Mouse (Mus musculus): Measurements from ENCODE around the gene Ppp2r1a. TPM values are rescaled to one million over a fixed set of nuclear protein-coding genes. Genes with fewer than 3 reads are reported as not detected.

The Ppp2r1a gene
- polyA plus RNA-seq (2016; fragmentation: Nextera tagmentation; extraction: Ambion mirVana): 407 and 413 TPM in 2 replicates

- under 1% methylated on average over 69 of the region's 69 CpGs for WGBS
- Histone ChIP-seq H3K27ac (peak within 1 kb of the TSS; percentile 97), H3K4me1 (peaks cover 24% of the 10 kb centered on the region), H3K4me3 (peak within 1 kb of the TSS; percentile 79), H3K36me3 (no peaks in the 10 kb centered on the region), H3K27me3 (ENCODE audit: insufficient read depth, poor library complexity, severe bottlenecking) (no peaks in the 10 kb centered on the region), H3K9me3 (no peaks in the 10 kb centered on the region)
- peak; percentile 99 for DNase-seq (ENCODE audit: low spot score)
Observed at GRCm38 (mm10) chr17:20944985-20945891, at the start of gene Ppp2r1a. Gene Ppp2r1a (plus strand): TSS chr17:20945311.

DNA sequence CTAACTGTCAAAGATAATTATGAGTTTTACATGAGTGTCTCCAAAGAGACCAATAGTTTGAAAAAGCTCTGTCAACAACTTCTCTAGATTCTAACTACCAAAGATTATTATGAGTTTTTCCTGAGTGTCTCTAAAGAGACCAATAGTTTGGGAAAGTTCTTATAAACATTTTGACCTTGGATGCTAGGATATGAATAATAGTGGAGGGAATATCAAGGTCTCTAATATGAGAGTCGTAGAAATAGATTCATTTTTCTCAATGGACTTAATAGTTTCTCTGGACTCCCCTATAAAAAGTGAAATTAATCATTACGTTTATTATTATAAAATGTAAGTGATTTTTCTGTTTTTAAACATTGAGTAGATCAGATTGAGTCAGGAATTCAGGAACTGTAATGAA is 40.1 kb upstream of the Ppp2r1a start, which contains the start of gene Vmn1r231:
Vmn1r231 (minus strand) TSS at position 101 of the 400 bp plus-strand sequence.
- H3K27ac ChIP-seq: no peak within 1 kb of the TSS
- no peaks in the 10 kb centered on the region for H3K4me1 ChIP-seq
- no peak for DNase-seq (ENCODE audit: low spot score)
- H3K27me3 ChIP-seq (ENCODE audit: insufficient read depth, poor library complexity, severe bottlenecking): no peaks in the 10 kb centered on the region
- 53% methylated on average over 2 of the region's 2 CpGs for WGBS
- H3K9me3 ChIP-seq: no peaks in the 10 kb centered on the region
- no peaks in the 10 kb centered on the region for H3K36me3 ChIP-seq
- H3K4me3 ChIP-seq: no peak within 1 kb of the TSS

GRCm38 (mm10) chr17:20919614-20920013 is 25.5 kb upstream of the Ppp2r1a start, which contains the start of gene Vmn1r232:
Gene Vmn1r232 (minus strand): TSS chr17:20919714.
- Histone ChIP-seq H3K9me3 (no peaks in the 10 kb centered on the region), H3K4me1 (no peaks in the 10 kb centered on the region), H3K4me3 (no peak within 1 kb of the TSS), H3K36me3 (no peaks in the 10 kb centered on the region), H3K27ac (no peak within 1 kb of the TSS), H3K27me3 (ENCODE audit: insufficient read depth, poor library complexity, severe bottlenecking) (no peaks in the 10 kb centered on the region)
- 44% methylated on average over 1 of the region's 1 CpGs for WGBS
- DNase-seq (ENCODE audit: low spot score): no peak

DNA sequence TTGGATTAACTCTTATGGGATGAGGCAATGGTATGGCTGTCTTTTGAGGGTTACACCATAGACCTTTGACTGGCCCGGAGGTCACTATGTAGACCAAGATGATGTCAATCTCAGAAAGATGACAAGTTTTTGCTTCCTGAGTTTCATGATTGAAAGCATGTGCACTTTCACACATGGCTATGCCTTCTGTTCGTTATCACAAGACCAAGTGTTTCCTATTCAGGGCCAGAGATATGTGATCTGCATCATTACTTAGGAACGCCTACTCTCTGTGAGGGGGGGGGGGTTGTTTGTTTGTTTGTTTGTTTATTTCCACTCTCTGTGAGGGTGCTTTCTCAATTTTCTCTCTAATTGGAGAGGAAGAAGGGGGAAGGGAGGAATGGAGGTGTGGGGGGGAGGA is 885 bp upstream of the Ppp2r1a start:
- no peak for DNase-seq (ENCODE audit: low spot score)
- no peaks in the 10 kb centered on the region for H3K9me3 ChIP-seq

GRCm38 (mm10) chr17:20946026-20946565 is 985 bp downstream of the Ppp2r1a start:
- peaks cover 24% of the 10 kb centered on the region for H3K4me1 ChIP-seq
- no peaks in the 10 kb centered on the region for H3K27me3 ChIP-seq (ENCODE audit: insufficient read depth, poor library complexity, severe bottlenecking)
- peak overlapping the region; percentile 97 for H3K27ac ChIP-seq
- no peak for DNase-seq (ENCODE audit: low spot score)
- WGBS: 1% methylated on average over 13 of the region's 13 CpGs
- no peaks in the 10 kb centered on the region for H3K9me3 ChIP-seq
- 0 out of 2 replicates have a peak, but pooled peaks cover under 1% of the 10 kb centered on the region for H3K36me3 ChIP-seq
- H3K4me3 ChIP-seq: peak overlapping the region; percentile 79

More for the DNA sequence above, 885 bp upstream of the Ppp2r1a start:
- peaks cover 24% of the 10 kb centered on the region for H3K4me1 ChIP-seq
- no peaks in the 10 kb centered on the region for H3K27me3 ChIP-seq (ENCODE audit: insufficient read depth, poor library complexity, severe bottlenecking)
- 61% methylated on average over 3 of the region's 3 CpGs for WGBS
- H3K36me3 ChIP-seq: no peaks in the 10 kb centered on the region
- peak overlapping the region; percentile 79 for H3K4me3 ChIP-seq
- peak overlapping the region; percentile 97 for H3K27ac ChIP-seq

DNA sequence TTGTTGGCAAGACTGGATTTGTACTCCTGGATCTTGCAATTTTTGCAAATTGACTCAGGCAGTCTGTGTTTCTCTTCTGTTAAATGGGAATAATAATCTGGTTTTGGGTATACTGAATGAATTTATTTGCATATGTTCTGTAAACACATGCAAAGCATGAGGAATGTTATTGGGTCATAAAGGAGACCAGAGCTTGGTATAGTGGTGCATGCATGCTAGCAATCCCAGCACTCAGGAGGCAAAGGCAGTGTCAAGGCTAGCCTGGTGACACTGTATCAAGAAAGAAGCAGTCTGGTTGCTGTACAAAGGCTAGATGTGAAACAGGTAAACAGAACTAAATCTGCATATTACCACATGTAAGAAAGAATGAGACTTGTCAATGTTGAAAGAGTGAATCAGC is 1.5 kb downstream of the Ppp2r1a start:
- H3K27ac ChIP-seq: peak overlapping the region; percentile 97
- DNase-seq (ENCODE audit: low spot score): no peak
- H3K27me3 ChIP-seq (ENCODE audit: insufficient read depth, poor library complexity, severe bottlenecking): no peaks in the 10 kb centered on the region
- H3K9me3 ChIP-seq: no peaks in the 10 kb centered on the region
- H3K36me3 ChIP-seq: peaks cover 6% of the 10 kb centered on the region; the same call in 1 of the 2 replicates
- peaks cover 24% of the 10 kb centered on the region for H3K4me1 ChIP-seq
- H3K4me3 ChIP-seq: peak overlapping the region; percentile 79

GRCm38 (mm10) chr17:20960386-20960785 is 15.3 kb downstream of the Ppp2r1a start:
- 92% methylated on average over 5 of the region's 5 CpGs for WGBS
- H3K27ac ChIP-seq: no peak overlapping the region
- no peak overlapping the region for H3K4me3 ChIP-seq

DNA sequence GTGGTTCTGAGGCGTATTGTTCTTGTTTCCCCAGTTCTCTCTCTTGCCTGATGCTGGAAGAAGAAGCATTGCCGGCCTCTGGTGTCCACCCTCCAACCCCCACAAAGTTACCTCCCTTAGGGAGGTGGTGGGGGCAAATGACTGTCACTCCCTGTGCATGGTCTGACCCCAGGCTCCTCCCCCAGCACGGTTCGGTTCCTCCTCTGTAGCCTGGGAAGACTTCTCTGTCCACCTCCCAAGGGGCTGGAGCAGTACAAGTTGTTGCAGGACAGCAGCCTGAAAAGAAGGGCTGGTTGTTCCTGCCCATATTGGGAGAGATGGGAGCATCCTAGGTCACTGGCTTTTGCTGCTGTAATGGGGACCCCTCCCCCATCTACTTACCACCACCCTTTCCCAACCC is 20.3 kb downstream of the Ppp2r1a start:
- H3K36me3 ChIP-seq: peaks cover 95% of the 10 kb centered on the region

More at GRCm38 (mm10) chr17:20960386-20960785, 15.3 kb downstream of the Ppp2r1a start:
- no peaks in the 10 kb centered on the region for H3K4me1 ChIP-seq
- H3K9me3 ChIP-seq: no peaks in the 10 kb centered on the region
- DNase-seq (ENCODE audit: low spot score): no peak
- H3K27me3 ChIP-seq (ENCODE audit: insufficient read depth, poor library complexity, severe bottlenecking): no peaks in the 10 kb centered on the region
- peaks cover 100% of the 10 kb centered on the region for H3K36me3 ChIP-seq

DNA sequence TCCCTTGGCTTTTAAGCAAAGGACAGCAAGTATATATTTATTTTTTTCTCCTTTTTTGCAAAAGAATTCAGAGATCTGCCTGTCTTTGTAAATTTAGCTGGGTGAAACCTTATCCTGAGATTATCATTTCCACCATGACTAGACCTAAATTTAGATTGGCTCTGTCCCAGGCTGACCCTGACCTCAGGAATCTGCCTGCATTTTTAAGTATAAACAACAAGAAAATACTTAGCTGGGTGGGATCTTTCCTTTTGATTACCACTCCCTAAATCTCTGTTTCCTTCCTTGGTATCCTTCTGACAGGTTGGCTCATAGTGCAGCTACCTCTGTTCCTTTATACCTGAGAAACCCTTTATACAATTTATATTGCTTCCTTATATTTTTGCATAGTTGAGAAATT is 21.6 kb downstream of the Ppp2r1a start:
- H3K27ac ChIP-seq: no peak overlapping the region
- H3K4me3 ChIP-seq: no peak overlapping the region
- DNase-seq (ENCODE audit: low spot score): no peak
- H3K36me3 ChIP-seq: peaks cover 82% of the 10 kb centered on the region
- no peaks in the 10 kb centered on the region for H3K27me3 ChIP-seq (ENCODE audit: insufficient read depth, poor library complexity, severe bottlenecking)
- H3K4me1 ChIP-seq: no peaks in the 10 kb centered on the region
- no peaks in the 10 kb centered on the region for H3K9me3 ChIP-seq

More for the DNA sequence above, 20.3 kb downstream of the Ppp2r1a start:
- no peak for DNase-seq (ENCODE audit: low spot score)
- 85% methylated on average over 4 of the region's 4 CpGs for WGBS
- no peaks in the 10 kb centered on the region for H3K4me1 ChIP-seq
- H3K9me3 ChIP-seq: no peaks in the 10 kb centered on the region
- no peak overlapping the region for H3K4me3 ChIP-seq
- no peaks in the 10 kb centered on the region for H3K27me3 ChIP-seq (ENCODE audit: insufficient read depth, poor library complexity, severe bottlenecking)
- no peak overlapping the region for H3K27ac ChIP-seq

- H3K36me3 ChIP-seq: no peaks in the 10 kb centered on the region
Observed at GRCm38 (mm10) chr17:20993716-20994115, 48.6 kb downstream of the Ppp2r1a start.

DNA sequence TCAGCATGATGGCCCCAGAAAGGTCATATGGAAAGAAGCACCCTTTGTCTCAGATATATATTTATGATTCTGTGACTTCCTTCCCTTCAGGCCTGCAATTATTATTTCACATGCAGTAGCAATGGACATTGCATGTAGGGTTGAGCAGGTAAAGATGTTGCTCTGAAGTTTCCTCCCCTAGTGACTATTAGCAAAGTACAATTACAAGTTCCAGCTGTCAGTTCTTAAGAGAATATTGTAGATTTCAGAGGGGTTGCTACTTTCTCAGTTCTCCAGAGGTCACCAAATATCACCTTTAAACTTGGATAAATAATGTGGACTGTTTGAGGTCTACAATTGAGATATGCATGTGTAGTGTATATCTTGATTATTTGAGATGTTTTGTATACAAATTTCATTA is 51.3 kb downstream of the Ppp2r1a start, which contains the start of gene Vmn1r233:
Vmn1r233 (minus strand) TSS at position 101 of the 400 bp plus-strand sequence.
- Histone ChIP-seq H3K36me3 (no peaks in the 10 kb centered on the region), H3K4me1 (no peaks in the 10 kb centered on the region), H3K27ac (no peak within 1 kb of the TSS), H3K4me3 (no peak within 1 kb of the TSS), H3K9me3 (no peaks in the 10 kb centered on the region), H3K27me3 (ENCODE audit: insufficient read depth, poor library complexity, severe bottlenecking) (no peaks in the 10 kb centered on the region)
- no peak for DNase-seq (ENCODE audit: low spot score)

More at GRCm38 (mm10) chr17:20993716-20994115, 48.6 kb downstream of the Ppp2r1a start:
- 61% methylated on average over 2 of the region's 2 CpGs for WGBS
- no peak for DNase-seq (ENCODE audit: low spot score)
- H3K27ac ChIP-seq: no peak overlapping the region
- H3K4me3 ChIP-seq: no peak overlapping the region
- no peaks in the 10 kb centered on the region for H3K9me3 ChIP-seq
- no peaks in the 10 kb centered on the region for H3K4me1 ChIP-seq
- no peaks in the 10 kb centered on the region for H3K27me3 ChIP-seq (ENCODE audit: insufficient read depth, poor library complexity, severe bottlenecking)

DNA sequence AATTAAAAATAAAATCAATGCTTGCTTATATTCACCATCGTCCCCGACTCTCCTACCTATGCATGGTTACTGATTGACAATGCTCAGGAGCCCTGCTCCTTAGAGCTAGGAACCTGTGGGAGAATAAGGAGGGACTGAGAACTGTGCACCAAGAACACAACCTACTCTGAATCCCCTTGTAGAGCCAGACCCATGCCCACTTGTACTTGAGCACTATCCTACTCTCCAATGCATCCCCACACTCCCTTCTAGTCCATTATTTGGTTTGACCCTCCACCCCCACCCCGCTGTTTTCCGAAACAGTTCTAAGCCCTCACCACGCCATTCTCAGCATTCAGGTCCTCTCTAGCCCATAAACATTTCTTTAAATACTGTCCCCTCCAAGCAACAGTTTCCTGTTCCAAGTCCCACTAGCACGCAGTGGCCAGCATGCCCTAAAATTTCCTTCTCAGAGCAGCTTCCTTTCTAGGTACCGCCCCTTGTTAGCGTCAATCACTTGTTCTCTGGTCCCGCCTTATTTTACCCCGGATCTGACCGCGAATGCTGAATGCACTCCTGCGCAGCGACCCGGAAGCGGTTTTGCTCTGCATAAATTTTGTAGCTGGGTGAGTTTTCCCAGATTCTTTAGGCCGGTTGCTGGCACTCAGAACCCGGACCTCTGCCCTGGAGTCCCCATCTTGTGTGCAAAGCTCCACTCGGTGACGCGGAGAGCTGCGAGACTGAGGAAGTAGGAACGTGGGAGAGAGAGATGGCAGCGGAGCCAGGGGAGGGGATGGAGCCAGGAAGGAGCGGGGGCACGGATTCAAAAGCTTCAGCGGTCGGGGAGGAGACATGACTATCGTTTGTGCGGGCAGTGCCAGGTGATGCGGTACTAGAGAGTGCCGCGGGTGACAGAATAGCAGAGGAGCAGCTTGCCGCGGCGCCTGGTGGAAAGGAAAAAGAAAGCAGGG is 63.5 kb downstream of the Ppp2r1a start, which contains the start of gene Zfp160:
Zfp160 (plus strand) TSS at position 522 of the 950 bp plus-strand sequence.
- H3K27me3 ChIP-seq (ENCODE audit: insufficient read depth, poor library complexity, severe bottlenecking): no peaks in the 10 kb centered on the region
- H3K4me3 ChIP-seq: peak within 1 kb of the TSS; percentile 85
- H3K4me1 ChIP-seq: peaks cover 9% of the 10 kb centered on the region; the same call in 1 of the 2 replicates
- H3K27ac ChIP-seq: peak within 1 kb of the TSS; percentile 92
- peak; percentile 93 for DNase-seq (ENCODE audit: low spot score)
- 6% methylated on average over 36 of the region's 36 CpGs for WGBS
- H3K9me3 ChIP-seq: no peaks in the 10 kb centered on the region
- H3K36me3 ChIP-seq: peaks cover 21% of the 10 kb centered on the region

Measured in heart, embryonic 10.5 days (tissue).